Mouse (Mus musculus): ENCODE results near the gene Ctnnb1.

DNA sequence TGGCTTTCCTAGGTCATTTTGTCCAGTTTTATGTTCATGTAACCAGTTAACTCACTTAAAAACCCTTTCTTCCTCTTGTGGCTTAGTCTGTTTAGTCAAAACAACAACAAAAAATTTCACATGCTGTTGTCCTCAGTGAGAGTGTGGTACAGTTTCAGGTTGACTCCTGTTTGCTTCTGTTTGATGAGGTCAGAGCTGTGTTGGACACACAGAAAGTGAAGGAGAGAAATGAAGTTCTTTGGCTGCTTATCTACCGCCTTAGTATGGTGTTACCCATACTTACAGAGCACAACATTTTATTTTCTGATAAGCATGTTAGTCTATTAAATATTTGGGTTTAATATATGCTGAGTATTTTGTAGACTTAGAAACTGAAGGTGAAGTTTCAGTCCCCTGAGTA lies 14.7 kb downstream of the Ctnnb1 start:
- TF ChIP-seq CTCF (IDR thresholded peaks at IDR 0.05; ENCODE audit: extremely low read depth, insufficient read length, insufficient replicate concordance, low read depth, low read length) (no peak), POLR2A (IDR thresholded peaks at IDR 0.05; ENCODE audit: low read depth, low read length) (no peak)
